Mouse (Mus musculus) gastrocnemius, postnatal 4 days (tissue): ENCODE measurements around the gene Gimap9. TPM values are rescaled to one million over a fixed set of nuclear protein-coding genes. Genes with fewer than 3 reads are reported as not detected.

Source experiments
- DNase-seq, 2 experiments: peaks; one replicate each; pipeline ENCODE4 v3.0.0; 2021 to 2022; ENCODE audit warnings: low spot score in 2 of 2, mixed read lengths in 2 of 2
- total RNA-seq, 2 experiments: library from RNA; stranded (reverse); gene quantifications; 2 replicates each; pipeline ENCODE4 v1.2.3; 2021

Gimap9 gene
- total RNA-seq, 2 experiments from 2014 or later = 2.3 to 3.2 TPM

GRCm38 (mm10) chr6:48685694-48686665, 10.1 kb downstream of the Gimap9 start:
- DNase-seq = no peak

- DNase-seq = no peak
Measured at GRCm38 (mm10) chr6:48687077-48687476, 11.1 kb downstream of the Gimap9 start.

GRCm38 (mm10) chr6:48689320-48689719, 13.4 kb downstream of the Gimap9 start:
- DNase-seq = no peak

GRCm38 (mm10) chr6:48692962-48693361, 17.0 kb downstream of the Gimap9 start:
- DNase-seq = no peak

- no peak for DNase-seq
Measured at GRCm38 (mm10) chr6:48696830-48697554, 21.1 kb downstream of the Gimap9 start.

DNA sequence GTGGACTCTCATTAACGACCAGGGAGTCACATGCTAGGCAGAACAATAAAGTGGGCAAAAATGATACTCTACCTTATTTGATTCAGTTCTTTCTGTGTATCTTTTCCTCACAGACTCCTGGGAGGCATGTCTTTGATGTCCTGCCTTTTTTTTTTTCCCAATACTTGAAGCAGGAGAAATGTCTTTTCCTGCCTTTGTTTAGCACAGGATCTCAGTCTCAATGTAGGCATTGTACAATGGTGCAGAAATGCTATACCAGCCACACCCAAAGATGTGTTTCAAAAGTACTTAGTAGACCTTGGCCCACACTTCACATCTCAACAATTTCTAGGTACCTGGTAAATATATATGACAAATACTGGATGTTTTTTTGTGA, 21.6 kb downstream of the Gimap9 start:
- DNase-seq = no peak

DNA sequence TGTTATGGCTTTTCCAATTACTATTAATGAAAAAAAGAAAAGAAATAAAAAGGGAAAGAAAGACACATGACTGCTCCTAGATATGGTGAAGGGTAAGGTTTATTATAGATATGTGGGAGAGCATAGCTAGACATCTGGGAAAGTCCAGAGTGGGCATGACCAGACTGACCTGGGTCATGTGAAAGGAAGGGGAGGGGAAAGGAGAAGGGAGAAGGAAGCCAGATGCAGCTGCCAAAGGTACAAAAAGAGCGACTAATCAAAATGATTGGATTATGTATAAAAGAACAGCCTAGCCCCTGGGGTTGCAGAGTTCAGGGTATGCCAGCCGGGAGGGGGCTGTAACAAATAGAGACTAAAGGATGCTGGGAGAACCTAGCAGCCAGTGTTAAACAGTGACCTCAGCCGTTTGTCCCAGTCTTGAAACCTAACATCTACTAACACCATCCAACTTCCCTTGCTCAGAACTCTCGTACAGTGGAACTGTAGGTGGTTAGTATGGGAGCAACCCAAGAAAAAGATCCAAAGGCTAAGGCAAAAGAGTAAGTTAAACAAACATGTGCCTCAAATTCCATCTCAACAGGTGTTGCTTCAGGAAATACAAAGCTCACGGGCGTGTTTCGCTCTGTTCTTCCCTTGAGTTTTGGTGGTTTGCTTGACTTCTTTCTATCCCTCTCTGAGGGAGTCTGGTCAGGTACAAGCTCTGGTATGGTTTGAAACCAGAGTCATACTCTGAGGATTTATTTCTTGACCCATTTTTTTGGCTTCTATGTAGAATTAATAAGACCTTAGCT, 22.3 kb downstream of the Gimap9 start:
- DNase-seq = no peak

DNA sequence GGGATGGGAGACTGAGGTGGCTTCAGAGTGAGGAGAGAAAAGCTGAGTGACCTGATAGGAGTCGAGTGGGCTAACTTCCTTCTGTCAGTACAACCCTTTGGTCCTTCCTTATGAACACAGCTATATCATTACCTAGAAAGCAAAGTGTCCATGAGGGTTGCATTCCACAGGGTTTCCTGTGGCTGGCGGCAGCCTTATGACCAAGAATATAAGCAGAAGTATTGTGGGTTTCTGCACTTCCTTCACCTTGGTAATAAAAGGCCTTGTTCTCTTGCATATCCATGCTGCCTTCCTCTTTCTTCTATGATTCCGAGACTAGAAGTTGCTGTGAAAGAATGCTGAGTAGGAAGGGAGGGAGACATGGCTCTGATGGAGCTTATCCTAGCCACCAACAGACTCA, 23.0 kb downstream of the Gimap9 start:
- no peak for DNase-seq

GRCm38 (mm10) chr6:48700251-48701075, 24.5 kb downstream of the Gimap9 start:
- DNase-seq = no peak

GRCm38 (mm10) chr6:48702146-48702545, 26.2 kb downstream of the Gimap9 start:
- DNase-seq = no peak

- DNase-seq = no peak
Measured at GRCm38 (mm10) chr6:48702601-48703000, 26.7 kb downstream of the Gimap9 start.

GRCm38 (mm10) chr6:48704146-48704545, 28.2 kb downstream of the Gimap9 start:
- DNase-seq = no peak

DNA sequence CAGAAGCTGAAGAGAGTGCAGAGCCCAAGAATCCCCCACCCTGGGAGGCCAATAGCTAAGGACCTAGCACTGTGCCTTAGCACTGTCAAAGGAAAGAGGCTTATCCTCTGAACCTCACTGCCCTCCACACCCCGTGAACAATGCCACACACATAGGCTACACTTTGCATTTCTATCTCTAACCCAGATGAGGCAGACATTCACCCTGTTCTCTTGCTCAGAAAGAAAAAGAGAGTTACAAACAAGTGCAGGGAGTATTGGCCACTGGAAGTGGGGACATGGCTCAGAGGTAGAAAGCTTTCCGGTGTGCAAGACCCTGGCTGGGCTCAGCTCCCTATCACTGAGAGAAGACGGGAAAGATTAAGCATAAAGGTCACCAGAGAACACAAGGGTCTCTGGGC, 30.2 kb downstream of the Gimap9 start:
- DNase-seq = no peak

DNA sequence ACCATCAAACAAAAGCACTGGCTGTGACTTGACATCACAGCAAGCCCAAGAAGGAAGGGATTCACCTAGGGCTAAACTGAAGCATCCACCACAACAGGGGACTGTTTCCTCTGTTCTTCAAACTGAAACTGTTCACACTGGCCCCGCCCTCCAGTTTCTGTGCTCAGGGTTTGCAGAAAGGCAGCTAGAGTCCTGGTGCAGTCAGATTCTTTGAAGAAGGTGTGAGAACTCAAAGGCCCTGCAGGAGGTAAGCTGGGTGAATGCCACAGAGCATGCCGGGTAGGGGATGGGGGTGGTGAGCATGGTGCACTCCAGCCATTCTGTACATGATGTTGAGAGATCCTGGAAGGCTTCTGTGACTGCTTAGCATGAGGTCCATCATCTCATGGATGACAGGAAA, 42.5 kb downstream of the Gimap9 start, which contains the start of the genes Gm28053 and Gimap7:
Gene Gm28053, plus strand, starts transcription at position 153 of the 400 bp plus-strand sequence.
Gene Gimap7, plus strand, starts transcription at position 167 of the 400 bp plus-strand sequence.
- DNase-seq = no peak

GRCm38 (mm10) chr6:48720326-48720725, 44.4 kb downstream of the Gimap9 start:
- DNase-seq = no peak

- no peak for DNase-seq
Measured at GRCm38 (mm10) chr6:48723468-48723867, 47.5 kb downstream of the Gimap9 start.

GRCm38 (mm10) chr6:48725476-48725875, 49.5 kb downstream of the Gimap9 start:
- DNase-seq = no peak

- DNase-seq = no peak
Measured at GRCm38 (mm10) chr6:48727761-48728160, 51.8 kb downstream of the Gimap9 start.
